Mouse (Mus musculus) neutrophil, adult 59 days (primary cell): ENCODE data around the gene D030056L22Rik. TPM values are rescaled to one million over a fixed set of nuclear protein-coding genes. Genes with fewer than 3 reads are reported as not detected.

ENCODE experiments used
- total RNA-seq, 2 experiments: library from RNA; stranded (reverse); gene quantifications; 1 replicate in 1 of 2; 2 replicates in 1 of 2; pipeline ENCODE4 v1.2.4; 2023

D030056L22Rik gene
- total RNA-seq, result 1 to 10 TPM; 6.3 to 9.5 TPM

DNA sequence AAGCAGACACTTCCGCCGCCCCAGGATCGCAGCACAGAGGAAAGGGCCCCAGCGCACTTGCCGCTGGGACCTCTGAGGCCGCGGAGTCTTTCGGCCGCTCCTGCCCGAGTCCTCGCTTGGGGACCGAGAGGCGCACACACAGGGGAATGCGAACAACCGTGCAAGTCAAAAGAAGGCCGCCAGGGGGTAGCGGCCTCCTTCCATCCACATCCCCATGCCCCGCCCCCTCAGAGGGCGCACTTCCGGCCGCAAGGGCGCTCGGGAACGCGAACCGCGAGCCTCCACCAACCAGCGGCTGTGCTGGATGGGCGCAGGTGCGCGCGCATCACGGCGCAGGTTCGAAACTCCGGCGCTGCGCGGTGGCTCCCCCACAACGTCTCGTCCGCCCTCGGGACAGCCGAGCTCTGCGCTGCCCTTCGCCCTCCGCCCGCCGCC, at the start of gene D030056L22Rik:
Gene D030056L22Rik, plus strand, starts transcription at position 328 of the 435 bp plus-strand sequence.

DNA sequence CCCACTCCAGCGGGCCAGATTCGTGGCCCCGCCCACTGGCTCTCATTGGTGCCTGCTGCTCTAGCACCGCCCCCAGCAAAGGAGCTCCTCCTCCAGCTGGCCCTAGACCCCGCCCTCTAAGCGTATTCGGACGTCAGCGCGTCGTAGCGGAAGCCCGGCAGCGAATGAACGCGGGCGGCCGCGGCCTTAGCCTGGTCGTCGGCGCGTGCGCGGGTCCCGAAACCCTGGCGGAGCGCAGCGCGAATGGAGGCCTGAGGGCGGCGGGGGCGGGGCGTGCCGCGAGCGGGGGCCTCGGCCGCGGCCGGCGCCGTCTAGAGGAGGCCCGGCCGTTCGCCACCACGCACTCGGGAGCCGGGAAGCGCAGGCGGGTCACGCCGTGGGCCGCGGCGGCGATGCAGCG, 42.4 kb upstream of the D030056L22Rik start, which contains the start of gene Carnmt1:
Gene Carnmt1, plus strand, starts transcription at position 157 of the 400 bp plus-strand sequence.

DNA sequence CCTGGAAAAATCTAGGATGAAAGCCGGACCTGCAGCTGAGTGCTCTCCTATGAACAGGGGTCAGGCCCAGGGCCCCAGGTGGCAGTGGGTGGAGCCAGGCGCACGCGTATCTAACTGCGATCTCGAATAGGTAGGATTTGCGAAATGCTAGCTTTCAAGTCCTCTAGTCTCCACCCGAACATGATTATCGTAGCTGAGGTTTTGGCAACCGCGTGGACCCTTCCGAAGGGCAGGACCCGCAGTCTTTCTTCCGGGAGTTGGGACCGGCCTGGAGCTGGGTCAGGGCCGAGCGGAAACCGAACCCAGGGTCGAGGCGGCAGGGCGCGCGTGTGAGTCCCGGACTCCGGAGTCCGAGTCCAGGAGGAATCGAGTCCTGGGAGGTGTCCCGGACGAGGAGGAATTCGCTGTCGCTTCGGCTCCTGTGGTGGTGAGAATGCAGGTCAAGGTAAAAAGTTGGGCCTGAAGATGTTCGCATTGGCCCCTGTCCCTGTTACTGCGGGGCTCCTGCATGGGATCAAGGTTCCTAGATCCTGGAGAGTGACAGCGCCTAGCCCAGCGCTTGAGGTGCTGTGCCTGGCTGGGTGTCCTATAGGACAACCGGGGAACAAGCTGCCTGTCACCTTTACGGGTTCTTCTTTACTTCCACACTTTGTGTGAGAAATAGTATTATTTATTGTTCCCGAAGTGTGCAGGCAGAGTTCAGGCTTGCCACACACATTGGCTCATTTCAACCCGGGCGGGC, 36.8 kb downstream of the D030056L22Rik start, which contains the start of gene Trpm6:
Gene Trpm6, plus strand, starts transcription at position 386 of the 742 bp plus-strand sequence.

Other genes starting within 250 kb of the D030056L22Rik start
- gene Ostf1, start 81.4 kb upstream of the D030056L22Rik start, total RNA-seq, result 100 to 1,000 TPM; 372 to 394 TPM
- gene Nmrk1, start 81.2 kb upstream of the D030056L22Rik start, total RNA-seq, result 10 to 100 TPM in 1 of 2 experiments, 1 to 10 TPM in 1; 9.0 to 13.5 TPM
- 1 to 10 TPM; 4.3 to 5.9 TPM for gene Carnmt1, start 42.4 kb upstream of the D030056L22Rik start, total RNA-seq
- gene Trpm6, start 36.8 kb downstream of the D030056L22Rik start, total RNA-seq, result not detected